Mouse (Mus musculus) spleen, adult 2 months (tissue): ENCODE results near the gene Gm17087. TPM values are rescaled to one million over a fixed set of nuclear protein-coding genes. Genes with fewer than 3 reads are reported as not detected.

ENCODE experiments used
- DNase-seq, 2 experiments: peaks; one replicate each; pipeline versions ENCODE4 v3.0.0 to v3.0.0-alpha.2; 2012 to 2021; ENCODE audit warnings: low spot score in 2 of 2, low read depth in 1 of 2
- H3K27ac ChIP-seq: fragments of 200-500 bp; 2 replicates; pipeline ENCODE4 v1.5.1; 2012; ENCODE audit warnings: low read length, inconsistent platforms; ENCODE audit not compliant: insufficient read depth
- H3K27me3 ChIP-seq: fragments of 200-500 bp; 2 replicates; pipeline ENCODE4 v1.6.1; 2012; ENCODE audit warnings: mild to moderate bottlenecking, moderate library complexity, low read length, inconsistent platforms; ENCODE audit not compliant: control insufficient read depth, insufficient read depth
- H3K36me3 ChIP-seq: fragments of 200-500 bp; 2 replicates; pipeline ENCODE4 v1.6.1; 2012; ENCODE audit warnings: mild to moderate bottlenecking, low read length, inconsistent platforms; ENCODE audit not compliant: control insufficient read depth, insufficient read depth
- H3K4me1 ChIP-seq: fragments of 200-500 bp; 2 replicates; pipeline ENCODE4 v1.6.1; 2011; ENCODE audit warnings: inconsistent platforms; ENCODE audit not compliant: control insufficient read depth, insufficient read depth, insufficient read length
- H3K4me3 ChIP-seq: fragments of 200-500 bp; 2 replicates; pipeline ENCODE4 v1.5.1; 2011; ENCODE audit warnings: mild to moderate bottlenecking, inconsistent platforms; ENCODE audit not compliant: insufficient read depth, insufficient read length; ENCODE audit errors: extremely low read depth
- CTCF ChIP-seq: fragments of 200-500 bp; IDR thresholded peaks from 2 replicates; pipeline ENCODE4 v1.5.1; 2011; ENCODE audit warnings: mild to moderate bottlenecking, inconsistent platforms; ENCODE audit not compliant: insufficient read depth, insufficient read length, insufficient replicate concordance; ENCODE audit errors: extremely low read depth
- POLR2A ChIP-seq: fragments of 200-500 bp; IDR thresholded peaks from 2 replicates; pipeline ENCODE4 v1.6.1; 2011; ENCODE audit warnings: low read depth, low read length, inconsistent platforms
- WGBS: fragments of 180-500 bp; shearing (Covaris S2); methylation state at CpG from one replicate; pipeline ENCODE4 v1.1.7; 2018; 5-methylcytosine and 5-hydroxymethylcytosine counted together
- polyA plus RNA-seq: library from polyadenylated mRNA; depleted of rRNA; stranded (reverse); fragments of >200 nt; gene quantifications from 2 replicates; pipeline ENCODE4 v1.2.3, GENCODE M21; 2012

Gene Gm17087
- polyA plus RNA-seq, 1 experiment: not detected

GRCm38 (mm10) chr17:8557926-8558325, 8.8 kb downstream of the Gm17087 start:
- DNase-seq: no peak
- Histone ChIP-seq H3K27me3 (no peaks in the 10 kb centered on the region), H3K27ac (no peak overlapping the region), H3K4me3 (no peak overlapping the region), H3K4me1 (no peaks in the 10 kb centered on the region), H3K36me3 (no peaks in the 10 kb centered on the region)
- TF ChIP-seq CTCF (no peak), POLR2A (no peak)
- 70% methylated on average over 8 of the region's 8 CpGs for WGBS

- no peaks in the 10 kb centered on the region for H3K36me3 ChIP-seq
- 94% methylated on average over 6 of the region's 6 CpGs for WGBS
- H3K4me1 ChIP-seq: no peaks in the 10 kb centered on the region
- no peak overlapping the region for H3K27ac ChIP-seq
- DNase-seq: no peak
- H3K4me3 ChIP-seq: no peak overlapping the region
- TF ChIP-seq CTCF (no peak), POLR2A (no peak)
- H3K27me3 ChIP-seq: no peaks in the 10 kb centered on the region
These were observed 10.5 kb downstream of the Gm17087 start for GRCm38 (mm10) chr17:8556223-8556622.

- Histone ChIP-seq H3K4me1 (no peaks in the 10 kb centered on the region), H3K4me3 (no peak overlapping the region), H3K27ac (no peak overlapping the region), H3K36me3 (no peaks in the 10 kb centered on the region), H3K27me3 (no peaks in the 10 kb centered on the region)
- WGBS: 78% methylated on average over 9 of the region's 9 CpGs
- no peak for DNase-seq
- TF ChIP-seq POLR2A (no peak), CTCF (no peak)
These were observed 11.0 kb downstream of the Gm17087 start for GRCm38 (mm10) chr17:8555785-8556184.

GRCm38 (mm10) chr17:8554219-8554618, 12.5 kb downstream of the Gm17087 start:
- Histone ChIP-seq H3K4me1 (no peaks in the 10 kb centered on the region), H3K27me3 (no peaks in the 10 kb centered on the region), H3K4me3 (no peak overlapping the region), H3K27ac (no peak overlapping the region), H3K36me3 (no peaks in the 10 kb centered on the region)
- 88% methylated on average over 6 of the region's 6 CpGs for WGBS
- DNase-seq: no peak
- TF ChIP-seq CTCF: no peak
- TF ChIP-seq POLR2A: no peak

- Histone ChIP-seq H3K4me3 (no peak overlapping the region), H3K4me1 (no peaks in the 10 kb centered on the region), H3K36me3 (no peaks in the 10 kb centered on the region), H3K27ac (no peak overlapping the region), H3K27me3 (no peaks in the 10 kb centered on the region)
- TF ChIP-seq POLR2A (no peak), CTCF (no peak)
- 74% methylated on average over 3 of the region's 3 CpGs for WGBS
- no peak for DNase-seq
These were observed 13.1 kb downstream of the Gm17087 start for GRCm38 (mm10) chr17:8553601-8554000.

- no peaks in the 10 kb centered on the region for H3K27me3 ChIP-seq
- WGBS: 76% methylated on average over 8 of the region's 8 CpGs
- no peaks in the 10 kb centered on the region for H3K36me3 ChIP-seq
- no peak for DNase-seq
- TF ChIP-seq POLR2A (no peak), CTCF (no peak)
- H3K27ac ChIP-seq: no peak overlapping the region
- no peaks in the 10 kb centered on the region for H3K4me1 ChIP-seq
- H3K4me3 ChIP-seq: no peak overlapping the region
These were observed 14.3 kb downstream of the Gm17087 start for GRCm38 (mm10) chr17:8552346-8553035.

GRCm38 (mm10) chr17:8551641-8552040, 15.1 kb downstream of the Gm17087 start:
- Histone ChIP-seq H3K27me3 (no peaks in the 10 kb centered on the region), H3K4me1 (no peaks in the 10 kb centered on the region), H3K36me3 (no peaks in the 10 kb centered on the region), H3K4me3 (no peak overlapping the region), H3K27ac (no peak overlapping the region)
- DNase-seq: no peak
- 71% methylated on average over 3 of the region's 3 CpGs for WGBS
- TF ChIP-seq CTCF (no peak), POLR2A (no peak)
